Mouse (Mus musculus) kidney, adult 9 months (tissue): ENCODE measurements at regions not wholly inside any gene's neighbourhood (a gene's known extent, or its start where the extent isn't known, plus 50 kb on each side); places are given as distances from the start of the nearest gene placed in this dataset.

Source experiments
- DNase-seq: peaks from one replicate; pipeline ENCODE4 v3.0.0; 2022

DNA sequence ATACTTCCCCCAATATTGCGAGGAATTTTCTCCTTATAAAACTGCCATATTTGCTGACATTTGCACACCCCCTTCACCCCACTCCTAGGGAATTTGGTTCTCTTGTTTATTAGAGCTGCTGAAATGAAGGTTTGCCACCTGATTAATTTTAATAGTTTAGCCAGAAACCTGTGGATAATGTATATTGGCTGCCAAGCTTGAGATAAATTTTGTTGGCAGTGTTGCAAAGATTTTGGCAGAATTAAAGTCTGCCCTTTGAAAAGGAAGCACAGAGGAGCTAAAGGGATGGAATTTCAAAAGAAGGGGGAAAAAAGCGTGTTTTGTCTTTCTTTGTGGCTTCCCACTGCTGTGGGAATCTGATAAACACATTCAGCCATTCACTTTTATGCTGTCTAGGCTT is 354.6 kb upstream of the Car10 start:
- no peak for DNase-seq

DNA sequence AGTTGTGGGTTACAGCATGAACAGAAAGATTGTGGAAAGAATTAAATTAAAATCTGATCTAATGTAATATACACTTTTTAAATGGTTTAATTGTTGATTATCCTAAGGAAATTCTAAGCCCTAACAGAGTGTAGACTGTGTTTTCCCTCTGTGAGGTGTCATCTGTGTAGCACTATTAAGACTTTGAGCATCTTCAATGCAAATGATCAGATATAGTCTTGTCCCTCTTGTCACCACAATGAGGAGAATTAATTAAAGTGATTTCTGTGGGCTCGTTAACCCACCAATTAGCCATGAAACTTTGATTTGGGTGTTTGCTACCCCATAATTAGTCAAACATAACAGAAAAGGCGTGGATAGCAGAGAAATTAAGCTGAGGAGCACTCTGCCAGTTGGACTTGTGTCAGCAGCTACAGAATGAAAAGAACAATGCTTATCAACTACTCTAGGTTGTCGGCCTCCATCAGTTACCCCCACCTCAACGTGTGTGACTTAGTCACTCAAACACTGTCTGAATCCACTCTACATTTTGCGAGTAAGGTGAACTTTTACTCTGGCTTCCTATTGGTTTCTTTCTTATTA is 339.4 kb upstream of the Car10 start:
- no peak for DNase-seq

DNA sequence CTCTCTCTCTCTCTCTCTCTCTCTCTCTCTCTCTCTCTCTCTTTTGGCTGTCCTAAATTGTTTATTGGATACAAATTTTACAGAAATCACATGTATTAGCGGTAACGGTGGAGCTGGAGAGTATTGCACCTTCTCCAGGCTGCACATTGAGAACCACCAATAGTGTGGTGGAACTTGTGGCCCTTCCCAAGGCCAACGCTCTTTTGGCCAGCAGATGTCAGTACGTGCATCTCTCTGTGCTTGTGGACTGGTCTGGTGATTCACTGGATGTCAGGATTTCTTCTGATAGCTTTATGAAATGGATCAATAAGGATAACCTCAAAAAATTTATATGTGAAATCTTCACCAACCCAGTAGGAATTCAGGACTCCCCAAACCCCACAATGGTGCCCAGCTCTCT is 327.9 kb upstream of the Car10 start:
- no peak for DNase-seq

DNA sequence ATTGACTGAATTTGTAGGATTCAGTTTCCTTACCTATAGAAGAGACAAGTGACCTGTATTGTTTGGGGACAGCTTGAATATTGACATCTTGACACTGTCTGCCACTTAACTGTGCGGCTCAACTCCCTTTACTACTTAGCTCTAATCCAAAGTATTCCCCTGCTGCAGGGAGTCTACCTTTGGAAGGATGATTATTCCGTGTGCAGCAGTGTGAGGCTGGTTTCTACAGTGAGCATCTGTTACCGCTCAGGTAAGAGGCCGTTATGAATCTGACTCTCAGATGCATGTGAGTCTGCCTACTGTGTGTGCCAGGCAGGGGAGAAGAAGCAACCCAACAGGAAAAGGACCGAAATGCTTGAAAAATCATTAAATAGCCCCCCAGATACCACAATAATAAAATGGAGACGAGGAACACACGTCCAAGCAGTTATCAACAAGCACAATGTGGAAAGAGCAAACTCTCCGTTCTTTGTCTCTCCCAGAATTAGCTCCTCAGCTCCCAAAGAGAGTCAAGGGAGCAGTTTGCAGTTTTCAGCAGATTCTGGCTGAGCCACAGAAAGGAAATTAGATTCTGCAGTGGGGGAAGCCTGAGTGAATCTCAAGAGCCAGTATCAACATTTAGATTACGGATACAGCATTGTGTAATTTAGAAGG is 324.8 kb upstream of the Car10 start:
- DNase-seq = no peak

DNA sequence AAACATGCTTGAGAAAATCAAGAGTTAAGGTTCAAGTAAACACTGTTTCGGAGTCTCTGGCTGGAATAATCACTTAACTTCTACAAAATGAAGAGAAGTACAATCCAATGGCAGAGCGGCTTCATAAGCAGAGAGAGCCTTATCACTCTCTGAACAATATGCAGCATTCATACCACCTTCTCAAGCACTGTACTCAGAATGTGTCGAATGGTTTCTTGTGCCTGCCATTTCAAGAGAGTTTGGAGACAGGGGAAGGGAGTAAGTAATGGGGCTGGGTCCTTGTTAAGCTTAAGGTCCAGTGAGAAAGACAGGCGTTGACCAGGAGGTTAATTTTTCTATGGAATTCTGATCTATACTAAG is 324.3 kb upstream of the Car10 start:
- DNase-seq = no peak

DNA sequence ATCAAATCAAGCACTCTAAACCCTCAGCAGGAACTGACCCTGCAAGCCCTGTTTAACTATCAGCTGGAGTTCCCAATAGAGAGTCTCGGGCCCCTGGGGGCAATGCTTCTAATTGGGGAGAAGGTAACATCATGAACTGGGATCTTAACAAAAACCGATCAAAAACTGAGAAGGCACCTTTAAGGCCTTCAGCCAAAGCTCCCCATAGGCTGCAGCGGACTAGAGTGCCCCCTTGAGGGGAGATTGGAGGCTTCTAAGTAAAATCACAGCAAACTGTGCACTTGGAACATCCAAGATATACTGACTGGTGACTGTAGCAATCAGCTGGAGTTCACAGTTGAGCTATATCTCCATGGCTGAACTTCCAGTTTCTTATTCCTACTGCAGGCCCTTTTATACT is 323.0 kb upstream of the Car10 start:
- DNase-seq = peak; percentile 3

DNA sequence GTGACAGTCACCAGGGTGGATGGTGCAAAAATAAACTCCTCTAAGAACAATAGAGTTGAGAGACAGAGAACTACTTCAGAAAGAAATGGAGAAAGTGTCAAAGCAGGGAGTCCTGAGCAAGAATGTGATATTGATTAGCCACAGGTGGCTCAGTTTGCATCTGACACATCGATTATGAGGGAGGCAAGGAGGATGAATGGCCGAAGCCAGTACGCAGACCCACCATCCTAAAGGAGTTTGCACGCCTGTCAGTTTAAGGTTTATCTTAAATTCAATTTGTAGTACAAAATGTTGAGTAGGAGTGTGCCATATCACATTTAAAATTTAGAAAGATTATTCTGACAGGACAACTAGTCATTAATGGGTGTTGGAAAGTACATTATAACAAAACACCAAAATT is 298.6 kb upstream of the Car10 start:
- DNase-seq = no peak
